Mouse (Mus musculus) embryonic facial prominence, embryonic 11.5 days (tissue): ENCODE results near the gene Trmt11. TPM values are rescaled to one million over a fixed set of nuclear protein-coding genes. Genes with fewer than 3 reads are reported as not detected.
"Not testable (repeated sequence)": the region's sequence is repeated elsewhere in the genome, so short reads cannot be mapped to it uniquely, and the experiment has no call there.

Experiments
- ATAC-seq: fragments of 200-750 bp; cut with Nextera tagmentation; replicated peaks from 2 replicates; pipeline ENCODE4 v1.8.0; 2017; ENCODE audit warnings: low read depth; ENCODE audit not compliant: insufficient number of reproducible peaks, low FRiP score, low TSS enrichment
- DNase-seq: peaks from one replicate; pipeline ENCODE4 v3.0.0-alpha.2; 2015; ENCODE audit warnings: low spot score
- H3K27ac ChIP-seq: fragments of 300-500 bp; sonication (generic); replicated peaks from 2 replicates; pipeline ENCODE4 v1.5.1; 2014; ENCODE audit warnings: mild to moderate bottlenecking, low read depth, low read length, control low read depth
- H3K27me3 ChIP-seq: fragments of 300-500 bp; sonication (generic); 2 replicates; pipeline ENCODE4 v1.6.1; 2014; ENCODE audit warnings: mild to moderate bottlenecking, low read length, moderate library complexity, mixed read lengths; ENCODE audit not compliant: control insufficient read depth, insufficient read depth
- H3K36me3 ChIP-seq: fragments of 300-500 bp; sonication (generic); replicated peaks from 2 replicates; pipeline ENCODE4 v1.6.1; 2014; ENCODE audit warnings: low read depth, mild to moderate bottlenecking, low read length, moderate library complexity, mixed read lengths; ENCODE audit not compliant: control insufficient read depth, insufficient read depth
- H3K4me1 ChIP-seq: fragments of 300-500 bp; sonication (generic); 2 replicates; pipeline ENCODE4 v1.6.1; 2014; ENCODE audit warnings: low read length, mixed read lengths; ENCODE audit not compliant: control insufficient read depth, insufficient read depth
- H3K4me2 ChIP-seq: fragments of 300-500 bp; sonication (generic); 2 replicates; pipeline ENCODE4 v1.6.1; 2014; ENCODE audit warnings: low read depth, mild to moderate bottlenecking, control low read depth, low read length, moderate library complexity
- H3K4me3 ChIP-seq: fragments of 300-500 bp; sonication (generic); 2 replicates; pipeline ENCODE4 v1.5.1; 2014; ENCODE audit warnings: low read depth, low read length, control low read depth
- H3K9ac ChIP-seq: fragments of 300-500 bp; sonication (generic); replicated peaks from 2 replicates; pipeline ENCODE4 v1.6.1; 2014; ENCODE audit warnings: mild to moderate bottlenecking, control low read depth, low read length
- H3K9me3 ChIP-seq: fragments of 300-500 bp; sonication (generic); replicated peaks from 2 replicates; pipeline ENCODE4 v1.6.1; 2016; ENCODE audit warnings: mild to moderate bottlenecking, low read length, inconsistent platforms, mixed read lengths; ENCODE audit not compliant: control insufficient read depth
- WGBS: fragments of 180-500 bp; shearing (Covaris S2); extraction: QIAGEN DNeasy Blood & Tissue Kit; methylation state at CpG from one replicate; pipeline ENCODE4 v1.1.7; 2014; 5-methylcytosine and 5-hydroxymethylcytosine counted together
- polyA plus RNA-seq: library from polyadenylated mRNA; unstranded; fragments of >200 nt; fragmentation: Nextera tagmentation; extraction: Ambion mirVana; gene quantifications from 2 replicates; pipeline ENCODE4 v1.2.1, GENCODE M21; 2014

Gene Trmt11
- polyA plus RNA-seq, 1 experiment from 2014 or later: 32.2 TPM

GRCm38 (mm10) chr10:30549974-30550373 is 50.6 kb downstream of the Trmt11 start:
- WGBS: 92% methylated on average over 3 of the region's 3 CpGs
- no peaks in the 10 kb centered on the region for H3K27me3 ChIP-seq
- DNase-seq: no peak
- H3K4me3 ChIP-seq: no peak overlapping the region
- H3K9me3 ChIP-seq: no peaks in the 10 kb centered on the region
- no peaks in the 10 kb centered on the region for H3K4me1 ChIP-seq
- H3K9ac ChIP-seq: no peak overlapping the region
- H3K4me2 ChIP-seq: no peak overlapping the region
- peaks cover 10% of the 10 kb centered on the region for H3K36me3 ChIP-seq
- no peak for ATAC-seq
- H3K27ac ChIP-seq: no peak overlapping the region

GRCm38 (mm10) chr10:30538538-30538815 is 62.1 kb downstream of the Trmt11 start:
- H3K27ac ChIP-seq: no peak overlapping the region
- no peaks in the 10 kb centered on the region for H3K9me3 ChIP-seq
- H3K36me3 ChIP-seq: 0 out of 2 replicates have a peak, but pooled peaks cover 2% of the 10 kb centered on the region
- H3K27me3 ChIP-seq: no peaks in the 10 kb centered on the region
- no peak for DNase-seq
- H3K4me2 ChIP-seq: no peak overlapping the region
- WGBS: 78% methylated on average over 5 of the region's 5 CpGs
- no peaks in the 10 kb centered on the region for H3K4me1 ChIP-seq
- no peak for ATAC-seq
- H3K9ac ChIP-seq: no peak overlapping the region
- H3K4me3 ChIP-seq: no peak overlapping the region

- Histone ChIP-seq H3K27me3 (no peaks in the 10 kb centered on the region), H3K4me1 (no peaks in the 10 kb centered on the region), H3K4me2 (no peak overlapping the region), H3K9me3 (no peaks in the 10 kb centered on the region), H3K36me3 (0 out of 2 replicates have a peak, but pooled peaks cover 2% of the 10 kb centered on the region), H3K4me3 (no peak overlapping the region), H3K27ac (no peak overlapping the region), H3K9ac (no peak overlapping the region)
- DNase-seq (peak; percentile 36), ATAC-seq (no peak; the same call in 1 of the 2 replicates)
- WGBS: 80% methylated on average over 10 of the region's 10 CpGs
Observed at GRCm38 (mm10) chr10:30537734-30538537, 62.6 kb downstream of the Trmt11 start.

- H3K36me3 ChIP-seq, H3K9me3 ChIP-seq, H3K27me3 ChIP-seq, ATAC-seq, H3K27ac ChIP-seq, H3K4me3 ChIP-seq, H3K9ac ChIP-seq, H3K4me1 ChIP-seq, H3K4me2 ChIP-seq, DNase-seq: not testable (repeated sequence)
- WGBS: 96% methylated on average over 7 of the region's 7 CpGs
Observed at GRCm38 (mm10) chr10:30535930-30536329, 64.6 kb downstream of the Trmt11 start.

GRCm38 (mm10) chr10:30527122-30527521 is 73.4 kb downstream of the Trmt11 start:
- WGBS: 93% methylated on average over 1 of the region's 1 CpGs
- DNase-seq: no peak
- ATAC-seq: no peak
- no peak overlapping the region for H3K4me3 ChIP-seq
- no peaks in the 10 kb centered on the region for H3K4me1 ChIP-seq
- H3K36me3 ChIP-seq: no peaks in the 10 kb centered on the region
- H3K4me2 ChIP-seq: no peak overlapping the region
- H3K9ac ChIP-seq: no peak overlapping the region
- H3K9me3 ChIP-seq: no peaks in the 10 kb centered on the region
- H3K27ac ChIP-seq: no peak overlapping the region
- no peaks in the 10 kb centered on the region for H3K27me3 ChIP-seq

GRCm38 (mm10) chr10:30521727-30522126 is 78.8 kb downstream of the Trmt11 start:
- DNase-seq (no peak), ATAC-seq (no peak)
- H3K4me3 ChIP-seq: no peak overlapping the region
- no peak overlapping the region for H3K9ac ChIP-seq
- H3K36me3 ChIP-seq: no peaks in the 10 kb centered on the region
- H3K27ac ChIP-seq: no peak overlapping the region
- H3K27me3 ChIP-seq: no peaks in the 10 kb centered on the region
- no peaks in the 10 kb centered on the region for H3K4me1 ChIP-seq
- H3K9me3 ChIP-seq: no peaks in the 10 kb centered on the region
- no peak overlapping the region for H3K4me2 ChIP-seq

- 89% methylated on average over 5 of the region's 5 CpGs for WGBS
- no peaks in the 10 kb centered on the region for H3K27me3 ChIP-seq
- DNase-seq (no peak), ATAC-seq (no peak)
- H3K27ac ChIP-seq: no peak overlapping the region
- H3K9ac ChIP-seq: no peak overlapping the region
- no peak overlapping the region for H3K4me2 ChIP-seq
- no peak overlapping the region for H3K4me3 ChIP-seq
- H3K4me1 ChIP-seq: no peaks in the 10 kb centered on the region
- no peaks in the 10 kb centered on the region for H3K36me3 ChIP-seq
- no peaks in the 10 kb centered on the region for H3K9me3 ChIP-seq
Observed at GRCm38 (mm10) chr10:30519143-30519542, 81.4 kb downstream of the Trmt11 start.

GRCm38 (mm10) chr10:30517224-30517623 is 83.3 kb downstream of the Trmt11 start:
- Histone ChIP-seq H3K4me2 (no peak overlapping the region), H3K9me3 (no peaks in the 10 kb centered on the region), H3K4me3 (no peak overlapping the region), H3K9ac (no peak overlapping the region), H3K27me3 (no peaks in the 10 kb centered on the region), H3K36me3 (no peaks in the 10 kb centered on the region), H3K27ac (no peak overlapping the region), H3K4me1 (no peaks in the 10 kb centered on the region)
- ATAC-seq: no peak
- WGBS: 76% methylated on average over 2 of the region's 2 CpGs
- DNase-seq: no peak
